Mouse (Mus musculus) right cerebral cortex, postnatal 14 days (tissue): ENCODE measurements around the gene Dhrs1.
A peak's percentile ranks its signal among the peaks of the same experiment; 100 is the strongest.

ENCODE experiments used
- DNase-seq: peaks from one replicate; pipeline ENCODE4 v3.0.0; 2022

Dhrs1 gene

DNA sequence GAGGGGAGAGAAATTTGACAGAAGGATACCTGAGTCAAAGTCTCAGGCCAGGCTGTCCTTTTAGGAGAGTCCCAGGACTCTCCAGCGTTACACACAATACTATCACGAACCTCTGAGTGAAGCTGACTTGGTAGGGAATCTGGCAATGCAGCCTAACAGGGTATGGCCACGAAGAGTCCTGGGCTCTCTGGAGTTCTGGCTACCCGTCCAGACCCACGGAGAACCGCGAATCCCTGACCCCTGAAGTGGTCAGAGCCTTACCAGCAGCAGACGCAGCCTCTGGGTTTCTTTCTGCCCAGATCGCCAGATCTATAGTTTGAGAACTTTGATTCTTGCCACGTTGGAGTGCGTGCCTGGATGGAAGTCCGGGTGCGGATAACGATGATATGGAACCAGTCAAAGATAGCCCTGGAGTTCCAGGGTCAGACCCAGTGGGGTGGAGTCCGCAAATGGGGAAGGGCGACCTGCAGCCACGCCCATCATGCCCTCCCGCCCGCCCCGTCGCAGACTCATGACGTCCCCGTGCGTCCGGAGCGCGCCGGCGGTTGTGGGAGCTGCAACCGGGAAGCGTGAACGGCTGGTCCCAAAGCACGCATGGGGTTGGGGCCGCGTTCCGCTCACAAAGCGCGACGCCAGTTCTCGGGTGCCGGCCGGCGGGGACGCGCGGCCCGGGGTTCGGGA is at the start of gene Dhrs1, which contains the start of gene Nop9:
Dhrs1 (minus strand) TSS at position 511 of the 681 bp plus-strand sequence.
Nop9 (plus strand) TSS at position 514 of the 681 bp plus-strand sequence.
- peak; percentile 83 for DNase-seq

DNA sequence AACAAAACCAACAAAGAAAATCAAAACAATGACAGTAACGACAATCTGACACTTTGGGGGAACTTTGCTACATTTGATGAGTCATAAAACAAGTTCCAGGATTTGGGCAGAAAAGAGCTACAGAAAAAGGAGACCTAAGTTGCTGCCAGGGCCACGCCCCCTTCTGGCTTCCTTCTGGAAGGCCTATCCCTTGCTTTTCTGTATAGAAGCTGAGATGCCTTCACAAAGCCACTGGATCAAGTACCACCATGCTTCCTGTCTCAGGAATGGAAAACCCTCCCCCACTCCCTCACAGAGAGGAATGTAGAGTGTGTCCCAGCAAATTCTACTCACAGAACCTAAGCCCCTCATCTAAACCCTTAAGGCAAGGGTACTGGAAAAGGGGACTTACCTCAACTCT is 48.5 kb upstream of the Dhrs1 start:
- DNase-seq = no peak

DNA sequence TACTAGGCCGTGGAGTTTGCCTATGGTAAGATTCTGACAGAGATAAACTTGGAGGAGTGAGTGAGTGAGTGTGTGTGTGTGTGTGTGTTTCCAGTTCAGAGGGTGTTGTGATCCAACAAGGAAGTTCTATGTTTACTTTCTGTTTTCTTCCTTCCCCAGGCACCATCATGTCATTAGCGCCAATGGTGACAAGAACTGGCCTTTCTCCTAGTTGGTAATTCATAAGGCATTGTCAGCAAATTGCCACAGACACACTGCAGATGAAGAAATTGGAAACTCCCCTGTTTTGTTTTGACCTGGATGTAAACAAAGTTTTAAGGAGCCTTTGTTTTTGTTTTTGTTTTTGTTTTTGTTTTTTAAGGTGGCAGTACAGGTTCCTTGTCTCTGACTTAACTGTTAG is 48.0 kb upstream of the Dhrs1 start:
- DNase-seq = no peak

DNA sequence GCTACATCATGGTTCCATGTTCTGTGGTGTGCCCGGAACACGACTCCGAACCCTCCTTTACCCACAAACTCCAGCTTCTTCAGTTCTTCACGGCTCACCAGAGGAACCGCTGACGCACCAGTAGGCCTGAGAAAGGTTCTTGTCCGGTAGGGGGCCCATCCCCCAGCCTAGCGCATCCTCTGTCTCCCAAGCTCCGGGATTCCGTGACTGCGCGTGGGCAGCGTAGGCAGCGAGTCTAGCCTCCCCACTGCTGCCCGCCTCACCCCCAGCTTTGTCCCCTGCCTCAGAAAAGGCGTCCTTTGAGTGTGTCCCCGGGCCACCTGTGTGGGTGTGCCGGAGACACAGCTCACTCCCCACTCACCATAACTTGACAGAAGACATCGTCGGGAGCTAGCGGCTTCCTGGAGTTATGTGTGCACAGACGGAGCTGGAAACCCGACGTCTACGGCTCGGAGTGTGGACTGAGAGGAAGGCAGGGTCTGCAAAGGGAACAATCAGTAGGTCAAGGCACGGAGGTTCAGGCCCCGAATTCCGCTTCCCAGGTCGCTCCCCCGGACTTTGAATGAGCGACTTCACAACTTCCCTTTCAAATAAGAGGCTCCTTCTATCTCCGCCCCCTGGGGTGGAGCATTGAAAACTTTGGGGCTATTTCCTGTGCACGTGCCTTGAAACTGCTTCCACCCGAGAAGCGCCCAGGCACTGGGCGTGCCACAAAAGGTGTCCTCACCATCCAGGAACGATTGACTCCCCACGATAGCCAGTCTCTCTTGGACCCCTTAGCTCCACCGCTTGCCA is 43.0 kb upstream of the Dhrs1 start, which contains the start of gene Ripk3:
Ripk3 (minus strand) TSS at position 610 of the 795 bp plus-strand sequence.
- DNase-seq = no peak

DNA sequence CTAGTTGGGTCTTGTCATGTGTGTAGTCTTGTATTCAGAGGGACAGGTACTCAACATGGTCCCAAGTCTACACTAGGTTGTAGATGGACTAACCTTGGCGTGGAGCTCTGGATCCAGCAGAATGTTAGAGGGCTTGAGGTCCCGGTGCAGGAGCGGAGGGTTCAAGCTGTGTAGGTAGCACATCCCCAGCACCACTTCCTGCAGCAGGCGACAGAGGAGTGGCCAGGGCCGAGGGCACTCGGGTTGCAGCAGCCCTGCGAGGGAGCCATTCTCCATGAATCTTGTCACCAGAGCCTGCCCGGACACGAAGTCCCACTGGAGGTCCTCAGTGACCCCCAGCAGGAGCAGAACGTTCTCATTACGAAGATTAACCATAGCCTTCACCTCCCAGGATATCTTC is 42.2 kb upstream of the Dhrs1 start:
- DNase-seq = no peak

DNA sequence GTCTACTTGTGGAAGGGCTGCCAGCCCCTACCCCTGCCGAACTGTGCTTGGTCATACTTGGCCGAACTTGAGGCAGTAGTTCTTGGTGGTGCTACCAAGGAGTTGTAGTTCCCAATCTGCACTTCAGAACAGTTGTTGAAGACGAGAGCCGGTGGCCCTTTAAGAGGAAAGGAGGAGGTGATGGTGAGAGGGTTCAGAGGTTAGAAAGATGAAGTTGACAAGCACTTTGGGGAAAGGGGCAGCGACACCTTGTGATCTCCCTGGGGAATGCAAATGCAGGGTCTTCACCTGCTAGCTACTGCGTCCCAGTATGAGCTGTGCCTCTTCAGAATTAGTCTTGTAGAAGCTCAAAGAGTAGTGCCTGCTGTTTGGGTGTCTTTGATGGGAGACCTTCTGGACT is 39.7 kb upstream of the Dhrs1 start:
- no peak for DNase-seq

DNA sequence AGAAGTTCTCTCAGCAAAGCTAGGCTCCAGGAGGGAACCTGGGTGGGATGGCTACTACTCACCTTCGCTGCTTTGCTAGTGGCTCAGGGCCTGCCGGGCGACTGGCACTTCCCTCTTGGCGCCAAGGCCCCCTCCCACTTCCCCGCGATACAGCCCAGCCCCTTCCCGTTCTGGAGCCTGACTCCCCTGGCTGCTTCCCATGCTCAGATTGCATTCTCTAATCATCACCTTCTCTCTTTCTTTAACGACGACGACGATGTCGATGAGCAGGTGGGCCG is 38.4 kb upstream of the Dhrs1 start, which contains the start of gene Adcy4:
Adcy4 (minus strand) TSS at position 138 of the 278 bp plus-strand sequence.
- no peak for DNase-seq

DNA sequence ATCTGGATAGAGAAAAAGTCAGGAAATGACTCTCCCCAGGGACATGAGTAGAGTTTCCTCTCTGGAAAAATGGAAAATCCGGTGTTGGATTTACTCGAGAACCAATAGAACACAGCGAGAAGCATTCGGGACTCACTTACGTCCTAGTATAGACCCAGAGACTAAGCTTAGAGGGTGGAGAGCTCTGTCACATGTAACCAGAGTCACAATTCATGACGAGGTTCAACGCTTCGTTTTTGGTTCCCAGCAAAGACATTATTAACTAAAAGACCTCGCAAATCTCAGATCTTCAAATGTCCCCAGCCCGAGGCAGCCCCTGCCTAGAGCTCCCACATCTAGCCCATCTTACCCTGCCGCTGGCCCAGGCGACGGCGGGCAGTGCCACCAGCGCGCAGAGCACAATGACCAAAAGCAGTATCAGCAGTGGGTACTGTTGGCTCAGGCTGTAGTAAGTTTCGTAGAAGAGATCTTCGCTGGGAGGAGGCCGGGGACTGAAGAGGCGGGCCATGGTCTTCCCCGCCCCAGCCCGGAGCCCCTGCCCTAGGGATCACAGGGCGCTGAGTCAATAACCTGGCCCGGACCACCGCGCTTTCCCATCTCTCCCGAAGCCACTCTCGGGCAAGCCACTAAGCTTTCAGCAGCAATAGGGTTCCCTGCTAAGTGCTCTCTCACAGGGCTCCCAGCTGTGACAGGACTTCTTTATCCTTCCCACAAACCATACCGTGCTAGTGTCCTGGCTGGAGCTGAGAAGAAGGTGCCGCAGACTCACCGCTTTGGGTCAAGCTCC is 37.9 kb upstream of the Dhrs1 start:
- no peak for DNase-seq

DNA sequence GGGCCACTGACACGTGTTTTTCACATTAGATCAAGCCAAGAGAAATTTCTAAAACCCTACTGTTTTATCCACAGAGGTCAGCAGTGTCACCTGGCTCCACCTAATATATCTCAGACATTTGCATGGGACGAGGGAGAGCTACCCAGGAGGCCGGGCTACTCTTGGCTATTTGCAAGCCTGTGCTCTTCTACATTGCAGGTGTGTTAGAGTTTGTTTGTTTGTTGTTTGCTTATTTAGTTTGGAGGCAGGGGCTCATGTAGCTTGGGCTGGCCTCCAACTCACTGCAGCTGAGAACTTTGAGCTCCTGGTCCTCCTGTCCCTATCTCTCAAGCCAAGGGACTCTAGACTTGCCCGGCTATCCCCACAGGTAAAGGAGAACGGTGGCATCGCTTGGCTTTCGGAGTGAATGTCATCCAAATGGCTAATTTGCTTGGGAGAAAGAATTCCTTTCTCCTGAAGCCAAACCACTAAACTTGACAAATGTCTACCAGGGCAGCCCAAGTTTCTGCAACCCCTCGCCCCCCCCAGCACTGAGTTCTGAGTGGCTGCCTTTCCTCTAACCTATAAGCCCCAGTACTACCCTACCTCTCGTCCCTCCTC is 37.0 kb upstream of the Dhrs1 start:
- no peak for DNase-seq

DNA sequence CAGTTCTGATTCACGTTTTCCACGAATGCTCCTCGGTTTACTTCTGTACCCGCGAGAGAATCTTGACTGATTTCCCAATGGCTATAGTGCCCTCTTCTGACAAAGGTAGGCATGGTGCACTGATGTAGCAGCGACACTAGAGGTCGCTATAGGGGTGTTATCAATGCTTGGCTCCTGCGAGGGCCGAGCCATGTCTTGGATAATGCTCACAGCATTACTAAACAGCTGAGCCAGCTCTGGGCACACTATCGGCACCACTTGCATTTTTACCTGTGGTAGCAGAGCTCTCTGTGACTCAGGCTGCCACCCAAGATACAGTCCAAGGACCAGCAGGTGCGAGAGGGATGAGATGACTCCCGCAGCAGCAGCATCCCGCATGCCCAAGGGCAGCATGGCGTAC is 35.8 kb upstream of the Dhrs1 start:
- DNase-seq = peak; percentile 40

DNA sequence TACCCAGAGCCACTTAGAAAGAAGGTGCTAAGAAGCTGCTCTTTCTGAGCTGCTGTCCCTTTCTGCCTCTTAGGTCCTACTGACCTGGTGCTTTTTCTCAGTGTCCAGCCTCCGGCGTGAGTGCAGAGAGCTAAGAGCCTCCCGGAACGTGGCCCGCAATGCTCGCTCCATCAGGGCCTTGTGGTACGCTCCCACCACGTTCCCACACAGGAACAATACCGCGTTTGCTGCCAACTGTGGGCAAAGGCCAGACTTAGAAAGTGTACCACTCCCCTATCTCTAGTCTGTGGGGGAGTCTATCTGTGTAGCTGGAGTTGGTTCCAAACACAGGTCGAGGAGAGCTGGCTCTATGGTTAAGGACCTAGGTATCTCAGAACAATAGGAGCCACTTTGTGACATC is 35.2 kb upstream of the Dhrs1 start:
- no peak for DNase-seq

DNA sequence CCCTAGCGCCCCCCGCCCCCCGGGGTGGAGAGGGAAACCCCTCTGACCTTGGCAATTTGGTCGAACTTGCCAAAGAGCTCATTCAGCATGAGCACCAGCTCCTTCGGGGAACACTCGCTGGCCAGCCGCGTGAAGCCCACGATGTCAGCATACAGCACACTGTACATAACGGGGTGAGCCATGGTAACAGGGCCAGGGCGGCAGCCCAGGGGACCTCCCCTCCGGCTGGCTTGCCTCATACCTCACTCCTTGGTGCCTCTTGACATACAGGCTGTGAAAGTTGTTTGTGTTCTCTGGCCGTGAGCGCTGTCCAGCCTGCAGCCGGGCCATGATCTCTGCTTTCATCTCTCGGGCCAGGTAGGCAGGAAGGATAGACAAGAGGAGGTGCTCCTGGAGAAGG is 34.2 kb upstream of the Dhrs1 start:
- DNase-seq = no peak

DNA sequence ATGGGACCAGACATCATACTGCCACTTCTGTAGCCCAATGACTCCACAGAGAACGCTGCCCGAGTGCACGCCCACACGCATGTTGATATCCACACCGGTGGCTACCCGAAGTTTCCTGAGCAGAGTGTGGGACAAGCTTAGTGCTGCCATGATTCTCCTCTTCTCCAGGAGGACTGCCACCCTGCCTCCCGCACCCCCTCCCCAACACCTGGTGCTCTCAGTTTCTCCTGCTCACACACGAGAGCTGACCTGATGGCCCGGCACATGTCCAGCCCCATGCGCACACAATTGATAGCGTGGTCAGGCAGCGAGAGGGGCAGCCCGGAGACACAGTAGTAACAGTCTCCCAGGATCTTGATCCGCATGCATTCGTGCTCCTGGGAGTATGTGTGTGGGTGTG is 33.2 kb upstream of the Dhrs1 start:
- no peak for DNase-seq

DNA sequence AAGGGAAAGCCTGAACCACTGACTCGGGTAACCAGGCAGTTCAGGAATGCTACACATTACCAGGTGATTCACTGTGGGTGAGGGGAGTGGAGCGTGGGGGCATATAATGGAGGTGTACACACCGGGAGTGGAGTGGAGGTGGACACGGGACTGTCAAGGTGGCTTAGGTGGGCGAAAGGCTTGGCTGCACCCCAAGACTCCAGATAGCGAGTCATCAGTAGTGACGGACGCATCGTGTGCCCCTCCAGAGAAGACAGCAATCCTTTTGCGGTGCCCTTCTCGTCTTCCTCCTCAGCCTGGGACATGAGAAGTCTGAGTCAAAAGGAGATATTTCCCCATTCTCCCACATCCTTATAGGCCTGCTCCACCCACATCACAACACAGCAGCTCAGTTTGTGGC is 32.3 kb upstream of the Dhrs1 start:
- no peak for DNase-seq

DNA sequence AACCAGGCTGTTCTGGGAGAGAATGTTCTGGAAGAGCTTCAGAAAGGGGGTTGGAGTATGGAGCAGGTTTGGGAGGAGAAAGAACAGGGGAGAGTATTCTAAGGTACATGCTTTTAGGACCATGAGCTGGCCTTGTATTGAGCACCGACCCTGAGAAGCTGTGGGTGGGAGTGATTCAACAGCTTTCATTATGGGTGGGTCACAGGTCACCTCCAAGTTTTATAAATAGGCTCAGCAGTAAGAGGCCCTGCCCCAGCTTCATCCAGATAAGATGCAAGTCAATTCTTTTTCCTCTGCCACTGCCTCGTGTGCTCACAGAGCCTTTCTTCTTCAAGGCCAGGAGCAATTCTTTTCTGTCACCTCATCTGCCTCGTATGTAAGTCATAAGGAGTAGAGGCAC is 31.7 kb upstream of the Dhrs1 start:
- DNase-seq = no peak

DNA sequence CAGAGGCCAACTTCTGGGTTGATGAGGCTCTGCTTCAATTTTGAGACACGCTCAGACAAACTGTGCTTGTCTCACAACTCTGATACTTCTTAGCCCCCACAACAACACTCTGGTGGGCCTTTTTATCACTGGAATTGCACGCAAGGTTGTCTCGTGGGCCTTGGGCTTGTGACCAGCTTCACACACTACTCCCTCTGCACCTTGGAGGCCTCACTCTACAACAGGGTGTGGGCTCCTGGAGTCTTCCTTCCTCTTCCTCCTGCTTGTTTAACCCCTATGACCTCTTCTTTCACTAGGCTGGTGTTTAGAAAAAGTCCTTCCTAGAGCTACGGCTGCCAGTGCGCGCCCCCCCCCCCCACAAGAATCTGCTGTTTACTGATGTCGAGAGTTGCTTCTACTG is 31.2 kb upstream of the Dhrs1 start:
- DNase-seq = no peak

DNA sequence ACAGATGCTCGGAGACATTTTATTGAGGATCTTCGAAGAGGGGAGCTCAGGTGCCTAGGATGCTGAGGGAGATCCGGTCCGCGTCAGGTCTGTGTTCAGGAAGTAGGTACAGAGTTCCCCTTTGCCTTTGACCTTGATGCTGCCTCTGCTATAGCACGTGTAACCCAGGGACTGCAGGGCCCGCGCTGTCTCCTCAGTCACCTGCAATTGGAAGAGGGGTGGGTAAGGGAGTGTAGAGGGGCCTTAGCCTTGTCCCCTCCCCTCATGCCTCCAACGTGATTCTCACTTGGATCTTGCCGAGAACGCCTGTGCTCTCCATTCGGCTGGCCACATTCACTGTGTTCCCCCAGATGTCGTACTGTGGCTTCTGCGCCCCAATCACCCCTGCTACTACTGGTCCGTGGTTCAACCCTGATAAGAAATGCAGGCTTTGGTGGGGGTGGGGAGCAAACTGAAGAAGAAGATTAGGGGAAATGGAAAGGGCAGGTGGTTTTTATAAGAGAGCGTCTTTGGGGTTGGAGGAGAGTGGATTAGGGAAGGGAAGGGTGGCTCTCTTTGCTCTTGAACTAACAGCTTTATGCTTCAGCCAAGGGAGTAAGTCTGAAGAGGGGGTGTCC is 23.7 kb upstream of the Dhrs1 start:
- no peak for DNase-seq

DNA sequence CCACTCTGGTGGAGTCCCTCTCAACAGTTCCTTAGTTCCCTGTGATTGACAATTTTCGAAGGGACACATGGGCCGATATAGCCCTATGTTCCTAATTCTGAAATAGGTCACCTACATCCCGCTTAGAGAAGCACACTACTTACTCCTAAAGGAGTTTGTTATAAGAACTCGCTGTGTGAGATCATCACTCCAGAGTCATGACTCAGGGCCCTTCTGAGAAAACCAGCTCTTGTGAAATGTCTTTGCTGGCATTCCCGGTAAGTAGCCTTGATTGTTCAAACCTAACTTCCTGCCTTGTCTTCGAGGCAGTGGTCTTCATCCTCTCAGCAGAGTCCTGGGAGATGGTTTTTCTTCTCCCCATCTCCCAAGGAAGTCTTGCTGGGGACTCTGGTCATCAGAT is 23.1 kb upstream of the Dhrs1 start:
- DNase-seq = no peak

DNA sequence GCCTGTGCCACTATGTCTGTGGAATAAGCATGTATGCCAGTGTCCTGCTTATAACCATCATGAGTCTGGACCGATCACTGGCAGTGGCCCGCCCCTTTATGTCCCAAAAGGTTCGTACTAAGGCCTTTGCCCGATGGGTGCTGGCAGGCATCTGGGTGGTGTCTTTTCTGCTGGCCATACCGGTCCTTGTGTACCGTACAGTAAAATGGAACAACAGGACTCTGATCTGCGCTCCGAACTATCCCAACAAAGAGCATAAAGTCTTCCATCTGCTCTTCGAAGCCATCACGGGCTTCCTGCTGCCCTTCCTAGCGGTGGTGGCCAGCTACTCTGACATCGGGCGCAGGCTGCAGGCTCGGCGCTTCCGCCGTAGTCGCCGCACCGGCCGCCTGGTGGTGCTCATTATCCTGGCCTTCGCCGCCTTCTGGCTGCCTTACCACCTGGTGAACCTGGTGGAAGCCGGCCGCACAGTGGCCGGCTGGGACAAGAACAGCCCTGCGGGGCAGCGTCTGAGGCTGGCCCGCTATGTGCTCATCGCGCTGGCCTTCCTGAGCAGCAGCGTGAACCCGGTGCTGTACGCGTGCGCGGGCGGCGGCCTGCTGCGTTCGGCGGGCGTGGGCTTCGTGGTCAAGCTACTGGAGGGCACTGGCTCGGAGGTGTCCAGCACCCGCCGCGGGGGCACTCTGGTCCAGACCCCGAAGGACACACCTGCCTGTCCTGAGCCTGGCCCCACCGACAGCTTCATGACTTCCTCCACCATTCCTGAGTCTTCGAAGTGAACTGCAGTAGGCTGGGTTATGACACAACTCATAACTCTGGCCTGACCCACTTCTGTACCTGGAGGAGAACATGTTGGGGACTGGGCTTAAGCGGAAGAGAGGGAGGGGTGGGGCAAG is 22.3 kb upstream of the Dhrs1 start:
- DNase-seq = peak; percentile 51

DNA sequence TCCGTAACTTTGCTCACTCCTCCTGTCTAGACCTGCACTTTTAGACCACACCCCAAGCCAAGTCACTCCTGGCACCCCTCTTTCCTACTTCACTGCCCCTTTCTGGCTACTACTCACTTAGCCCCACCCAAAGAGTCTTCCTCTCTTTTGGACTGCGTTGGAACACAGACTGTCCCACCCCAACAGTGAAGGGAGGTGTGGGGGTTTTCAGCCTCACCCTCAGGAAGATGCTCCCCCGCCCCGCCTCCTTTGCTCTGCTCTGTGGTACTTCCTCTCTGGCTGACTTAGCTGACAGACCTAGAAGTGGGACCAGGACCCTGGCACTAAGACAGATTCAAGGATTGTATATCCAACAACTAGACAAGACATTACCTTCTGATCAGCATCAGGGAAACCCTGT is 20.2 kb upstream of the Dhrs1 start, which contains the start of gene Ltb4r1:
Ltb4r1 (plus strand) TSS at position 267 of the 400 bp plus-strand sequence.
- DNase-seq = no peak

DNA sequence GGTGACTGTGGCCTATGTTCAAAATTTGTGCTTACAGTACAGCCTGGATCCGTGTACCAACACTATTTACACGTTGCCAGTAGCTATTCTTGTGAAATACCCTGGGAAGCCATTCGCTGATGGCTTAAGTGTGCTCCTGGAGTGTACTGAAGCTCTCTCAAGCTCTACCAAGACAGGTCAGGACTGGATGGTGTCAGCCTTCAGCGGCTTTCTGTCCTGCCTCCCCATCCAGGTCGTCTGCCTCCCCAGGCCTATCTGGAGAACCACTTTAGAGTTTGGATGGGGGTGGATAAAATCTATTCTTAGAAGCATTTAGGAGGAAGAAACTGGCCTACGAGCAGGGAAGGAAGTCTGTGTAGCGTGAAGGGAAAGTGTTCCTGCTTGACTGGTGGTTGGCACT is 17.7 kb upstream of the Dhrs1 start:
- no peak for DNase-seq
